Mouse (Mus musculus) ovary, postnatal 10 days (tissue): Measurements from ENCODE around the gene Lrrc8a.

ENCODE experiments used
- DNase-seq: peaks from one replicate; pipeline ENCODE4 v3.0.0; 2022; ENCODE audit warnings: low spot score

The Lrrc8a gene

DNA sequence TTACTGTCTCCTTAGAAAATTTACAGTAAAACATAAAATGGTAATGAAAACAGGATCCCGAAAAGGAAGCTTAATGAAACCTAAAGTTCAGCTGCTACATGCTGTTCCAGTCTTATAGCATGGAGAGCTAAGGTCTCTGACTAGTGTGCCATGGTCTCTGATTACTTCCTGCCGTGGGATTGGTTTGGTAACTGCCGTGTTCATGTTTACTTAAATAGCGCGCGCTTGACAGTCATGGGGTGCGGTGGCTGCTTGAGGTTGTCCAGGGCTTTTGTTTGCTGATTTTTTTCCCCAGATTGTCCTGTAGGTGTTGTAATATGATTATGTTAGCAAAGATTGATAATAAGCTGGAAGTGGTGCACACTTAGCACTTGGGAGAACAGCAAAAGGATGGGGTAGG lies 68.6 kb downstream of the Lrrc8a start:
- no peak for DNase-seq

DNA sequence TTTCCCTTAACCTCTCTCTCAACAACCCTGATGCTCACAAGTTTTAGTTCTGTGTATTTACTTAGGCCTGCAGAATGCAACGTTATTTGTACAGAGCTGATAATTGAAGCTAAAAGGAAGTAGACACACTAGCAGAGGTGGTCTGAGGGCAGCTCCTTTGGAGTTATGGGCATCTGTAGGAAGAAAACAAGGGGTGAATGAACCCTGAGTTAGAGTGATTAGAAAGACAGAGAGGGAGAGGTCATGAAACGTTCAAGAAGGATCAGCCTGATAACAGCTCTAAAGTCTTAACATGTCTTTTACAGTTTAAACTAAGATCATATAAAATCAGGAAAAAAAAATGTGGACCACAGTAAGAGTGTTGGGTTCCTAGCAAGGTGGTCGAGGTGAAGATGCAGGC lies 71.8 kb downstream of the Lrrc8a start:
- no peak for DNase-seq

DNA sequence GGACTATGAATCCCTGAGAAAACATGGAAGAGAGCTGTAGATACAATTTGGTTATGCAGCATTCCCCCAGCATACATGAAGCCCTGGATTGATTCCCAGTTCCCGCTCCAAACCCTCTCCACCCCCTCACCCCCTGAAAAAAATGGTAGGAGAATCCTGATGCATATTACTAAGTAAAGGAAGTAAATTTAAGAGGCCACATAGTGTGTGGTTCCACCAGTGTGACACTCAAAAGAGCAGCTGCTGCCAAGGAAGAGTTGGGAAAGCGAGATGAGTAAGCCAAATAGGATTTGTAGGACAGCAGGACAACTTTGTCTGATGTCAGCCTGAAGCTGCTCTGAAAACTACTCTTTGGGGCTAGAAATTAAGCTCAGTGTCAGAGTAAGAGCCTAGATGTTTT lies 74.0 kb downstream of the Lrrc8a start:
- no peak for DNase-seq
